Mouse (Mus musculus) hindbrain, embryonic 16.5 days (tissue): ENCODE measurements at regions not wholly inside any gene's neighbourhood (a gene's known extent, or its start where the extent isn't known, plus 50 kb on each side); places are given as distances from the start of the nearest gene placed in this dataset.

Source experiments
- ATAC-seq: fragments of 200-750 bp; cut with Nextera tagmentation; 2 replicates; pipeline ENCODE4 v1.8.0; 2017; ENCODE audit warnings: moderate TSS enrichment, moderate library complexity
- H3K27ac ChIP-seq: fragments of 300-500 bp; sonication (generic); 2 replicates; pipeline ENCODE4 v1.5.1; 2014; ENCODE audit warnings: low read depth, mild to moderate bottlenecking, control low read depth, low read length, moderate library complexity
- H3K27me3 ChIP-seq: fragments of 300-500 bp; sonication (generic); replicated peaks from 2 replicates; pipeline ENCODE4 v1.6.1; 2014; ENCODE audit warnings: low read length; ENCODE audit not compliant: control insufficient read depth, insufficient read depth
- H3K36me3 ChIP-seq: fragments of 300-500 bp; sonication (generic); 2 replicates; pipeline ENCODE4 v1.6.1; 2014; ENCODE audit warnings: mild to moderate bottlenecking, low read length, moderate library complexity, mixed read lengths; ENCODE audit not compliant: control insufficient read depth, insufficient read depth
- H3K4me1 ChIP-seq: fragments of 300-500 bp; sonication (generic); 2 replicates; pipeline ENCODE4 v1.6.1; 2014; ENCODE audit warnings: low read depth, low read length; ENCODE audit not compliant: control insufficient read depth, insufficient read depth
- H3K4me2 ChIP-seq: fragments of 300-500 bp; sonication (generic); 2 replicates; pipeline ENCODE4 v1.6.1; 2014; ENCODE audit warnings: mild to moderate bottlenecking, low read length, control low read depth, moderate library complexity
- H3K4me3 ChIP-seq: fragments of 300-500 bp; sonication (generic); 2 replicates; pipeline ENCODE4 v1.5.1; 2014; ENCODE audit warnings: mild to moderate bottlenecking, low read length, control low read depth, moderate library complexity
- H3K9ac ChIP-seq: fragments of 300-500 bp; sonication (generic); 2 replicates; pipeline ENCODE4 v1.6.1; 2014; ENCODE audit warnings: low read depth, mild to moderate bottlenecking, control low read depth, low read length, moderate library complexity
- H3K9me3 ChIP-seq: fragments of 300-500 bp; sonication (generic); 2 replicates; pipeline ENCODE4 v1.6.1; 2014; ENCODE audit warnings: mild to moderate bottlenecking, low read length, moderate library complexity; ENCODE audit not compliant: control insufficient read depth
- WGBS: fragments of 180-500 bp; shearing (Covaris S2); extraction: QIAGEN DNeasy Blood & Tissue Kit; methylation state at CpG from one replicate; pipeline ENCODE4 v1.1.7; 2014; 5-methylcytosine and 5-hydroxymethylcytosine counted together

DNA sequence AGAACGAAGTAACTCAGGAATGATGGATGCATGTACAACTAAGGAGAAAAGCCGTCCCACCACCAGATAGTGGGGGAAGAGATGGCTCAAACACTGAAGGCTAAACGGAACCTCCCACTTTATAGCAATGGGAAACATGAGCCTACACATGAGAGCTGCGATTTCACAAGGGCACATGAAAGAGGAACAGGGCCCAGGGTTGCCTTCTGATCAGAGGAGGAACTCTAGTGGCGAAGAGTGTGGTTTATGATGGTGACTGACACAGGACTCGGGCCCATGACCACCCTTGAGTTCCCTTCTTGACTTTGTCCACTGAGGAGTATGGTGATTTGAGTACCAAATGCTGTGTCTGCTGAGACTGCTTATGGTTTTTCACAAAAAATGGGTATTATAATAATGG lies 179.2 kb upstream of the Pde3a start:
- Histone ChIP-seq H3K9me3 (no peaks in the 10 kb centered on the region), H3K4me1 (no peaks in the 10 kb centered on the region), H3K27ac (no peak overlapping the region), H3K36me3 (no peaks in the 10 kb centered on the region), H3K9ac (no peak overlapping the region), H3K4me3 (no peak overlapping the region), H3K4me2 (no peak overlapping the region), H3K27me3 (no peaks in the 10 kb centered on the region)
- no peak for ATAC-seq
- WGBS, result 91% methylated on average over 6 of the region's 6 CpGs

DNA sequence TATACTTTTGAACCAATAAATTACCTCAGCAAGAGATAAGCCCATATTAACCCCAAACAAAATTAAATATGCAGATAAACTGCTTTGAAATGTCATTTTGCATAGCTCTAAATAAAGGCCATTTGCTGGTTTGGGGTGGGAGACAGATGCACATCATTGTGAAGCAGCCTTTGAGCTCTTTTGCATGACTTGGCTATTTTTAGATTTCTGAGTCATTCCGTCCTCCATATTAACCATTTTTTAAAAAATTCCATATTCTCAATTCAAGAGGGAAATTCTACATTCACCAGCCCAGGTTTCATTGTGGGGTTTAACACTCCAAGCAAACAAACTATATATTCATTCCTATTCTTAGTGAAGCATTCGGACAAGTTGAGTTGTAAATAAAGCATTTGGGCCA lies 177.6 kb upstream of the Pde3a start:
- Histone ChIP-seq H3K27me3 (no peaks in the 10 kb centered on the region), H3K4me1 (no peaks in the 10 kb centered on the region), H3K4me2 (no peak overlapping the region), H3K27ac (no peak overlapping the region), H3K36me3 (no peaks in the 10 kb centered on the region), H3K9ac (no peak overlapping the region), H3K9me3 (no peaks in the 10 kb centered on the region), H3K4me3 (no peak overlapping the region)
- no peak for ATAC-seq
- 82% methylated on average over 2 of the region's 2 CpGs for WGBS

DNA sequence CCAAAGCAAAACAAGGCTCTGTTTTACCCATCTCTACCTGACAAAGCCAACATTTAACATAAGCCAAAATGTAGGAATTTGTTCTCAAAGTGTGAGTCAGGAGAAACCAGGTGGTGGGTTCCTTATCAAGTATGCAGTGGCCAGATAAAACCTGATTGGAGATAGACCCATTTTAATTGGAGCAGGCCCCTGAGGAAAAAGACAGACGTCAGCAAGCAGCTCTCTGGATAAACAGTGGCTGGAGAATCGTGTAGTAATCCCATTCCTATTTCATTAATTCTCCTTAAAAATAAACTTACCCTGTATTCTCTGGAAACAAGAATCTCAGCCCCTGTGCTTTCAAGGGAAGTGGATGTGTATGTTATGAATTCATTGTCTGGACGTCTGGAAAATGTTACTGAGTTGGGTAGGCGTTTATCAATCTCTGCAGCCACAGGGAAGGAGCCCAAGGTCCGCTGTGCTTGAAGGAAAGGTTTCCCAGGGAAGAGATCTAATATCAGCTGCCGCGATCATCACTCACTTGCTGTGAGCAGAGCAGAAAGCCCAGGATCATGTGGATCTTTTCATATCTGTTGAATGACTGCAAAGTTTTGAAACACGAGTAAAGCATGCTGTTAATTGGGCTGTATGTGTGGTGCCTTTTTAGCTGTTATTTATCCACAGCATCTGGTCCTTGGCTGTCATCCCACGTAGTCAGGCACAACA lies 157.8 kb upstream of the Pde3a start:
- ATAC-seq, result peak; percentile 17; the same call in 1 of the 2 replicates
- Histone ChIP-seq H3K9ac (no peak overlapping the region), H3K27ac (no peak overlapping the region), H3K9me3 (no peaks in the 10 kb centered on the region), H3K36me3 (no peaks in the 10 kb centered on the region), H3K4me3 (no peak overlapping the region), H3K4me2 (no peak overlapping the region), H3K4me1 (no peaks in the 10 kb centered on the region), H3K27me3 (no peaks in the 10 kb centered on the region)
- 54% methylated on average over 9 of the region's 9 CpGs for WGBS

DNA sequence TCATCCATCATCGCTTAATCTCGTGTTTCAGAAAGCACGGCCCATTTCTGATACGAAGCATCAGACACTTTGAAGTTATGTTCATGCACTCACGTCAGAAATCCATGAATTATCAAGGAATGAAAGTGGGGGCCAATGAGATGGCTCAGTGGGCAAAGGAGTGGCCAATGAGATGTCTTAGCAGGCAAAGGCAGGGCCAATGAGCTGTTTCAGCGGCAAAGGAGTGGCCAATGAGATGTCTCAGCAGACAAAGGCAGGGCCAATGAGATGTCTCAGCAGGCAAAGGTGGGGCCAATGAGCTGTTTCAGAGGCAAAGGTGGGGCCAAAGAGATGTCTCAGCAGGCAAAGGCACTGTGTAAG lies 157.3 kb upstream of the Pde3a start:
- Histone ChIP-seq H3K36me3 (no peaks in the 10 kb centered on the region), H3K4me1 (no peaks in the 10 kb centered on the region), H3K9me3 (no peaks in the 10 kb centered on the region), H3K4me2 (no peak overlapping the region), H3K9ac (no peak overlapping the region), H3K27me3 (no peaks in the 10 kb centered on the region), H3K27ac (no peak overlapping the region), H3K4me3 (no peak overlapping the region)
- 74% methylated on average over 6 of the region's 6 CpGs for WGBS
- peak; percentile 42; the same call in 1 of the 2 replicates for ATAC-seq

DNA sequence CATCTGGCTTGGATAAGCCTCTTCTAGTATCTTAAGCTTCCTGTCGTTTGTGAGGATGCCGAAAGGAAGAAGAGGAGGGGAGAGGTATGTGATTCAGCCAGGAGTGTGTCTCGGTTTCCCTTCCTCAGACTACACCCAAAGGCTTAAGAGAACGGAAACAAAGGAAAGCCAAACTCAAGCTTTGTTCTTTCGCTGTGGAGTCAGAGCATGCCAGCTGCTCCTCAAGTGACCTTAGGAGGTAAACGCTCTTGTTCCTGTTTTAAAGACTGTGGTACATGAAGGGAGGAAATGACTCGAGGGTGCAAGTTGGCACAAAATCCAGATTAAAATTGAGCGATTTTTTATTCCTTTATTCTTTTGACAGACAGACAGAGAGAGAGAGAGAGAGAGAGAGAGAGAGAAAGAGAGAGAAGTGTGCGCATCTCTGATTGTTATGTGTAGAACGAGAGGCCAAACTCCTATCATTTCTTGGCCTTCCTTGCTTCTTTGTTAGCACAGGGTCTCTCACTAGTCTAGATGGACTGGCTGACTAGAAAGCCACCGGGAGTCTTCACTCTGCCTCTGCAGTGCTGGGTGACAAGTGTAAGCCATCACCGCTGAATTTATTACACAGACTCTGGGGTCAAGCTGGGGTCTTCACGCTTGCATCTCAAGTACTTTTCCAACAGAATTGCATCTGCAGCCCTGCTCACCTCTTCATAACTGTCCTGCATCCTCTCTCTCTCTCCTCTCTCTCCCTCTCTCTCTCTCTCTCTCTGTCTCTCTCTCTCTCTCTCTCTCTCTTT lies 151.5 kb upstream of the Pde3a start:
- no peaks in the 10 kb centered on the region for H3K27me3 ChIP-seq
- no peak for ATAC-seq
- H3K9ac ChIP-seq, result no peak overlapping the region
- H3K4me1 ChIP-seq, result no peaks in the 10 kb centered on the region
- no peak overlapping the region for H3K27ac ChIP-seq
- no peaks in the 10 kb centered on the region for H3K36me3 ChIP-seq
- no peak overlapping the region for H3K4me3 ChIP-seq
- 62% methylated on average over 13 of the region's 13 CpGs for WGBS
- no peak overlapping the region for H3K4me2 ChIP-seq
- H3K9me3 ChIP-seq, result no peaks in the 10 kb centered on the region

DNA sequence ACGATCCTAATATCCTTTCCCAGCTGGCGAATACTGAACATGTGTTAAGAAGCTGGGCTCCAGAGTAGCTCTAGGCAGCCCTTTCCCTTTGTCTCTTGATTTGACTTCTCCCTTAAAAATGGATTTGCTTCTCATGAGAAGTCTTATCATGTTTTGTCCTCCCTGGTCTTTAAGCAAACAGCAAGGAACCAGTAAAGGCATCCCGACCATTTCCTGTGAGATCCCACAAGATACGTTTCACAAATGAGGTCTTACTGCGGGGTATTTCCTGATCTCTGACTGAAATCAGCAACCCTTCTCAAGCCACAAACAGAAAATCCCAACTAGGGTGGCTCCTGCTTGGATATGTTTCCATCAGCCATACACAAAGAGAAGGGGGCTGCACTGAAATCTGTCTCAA lies 130.8 kb upstream of the Pde3a start:
- 82% methylated on average over 5 of the region's 5 CpGs for WGBS
- ATAC-seq, result no peak

DNA sequence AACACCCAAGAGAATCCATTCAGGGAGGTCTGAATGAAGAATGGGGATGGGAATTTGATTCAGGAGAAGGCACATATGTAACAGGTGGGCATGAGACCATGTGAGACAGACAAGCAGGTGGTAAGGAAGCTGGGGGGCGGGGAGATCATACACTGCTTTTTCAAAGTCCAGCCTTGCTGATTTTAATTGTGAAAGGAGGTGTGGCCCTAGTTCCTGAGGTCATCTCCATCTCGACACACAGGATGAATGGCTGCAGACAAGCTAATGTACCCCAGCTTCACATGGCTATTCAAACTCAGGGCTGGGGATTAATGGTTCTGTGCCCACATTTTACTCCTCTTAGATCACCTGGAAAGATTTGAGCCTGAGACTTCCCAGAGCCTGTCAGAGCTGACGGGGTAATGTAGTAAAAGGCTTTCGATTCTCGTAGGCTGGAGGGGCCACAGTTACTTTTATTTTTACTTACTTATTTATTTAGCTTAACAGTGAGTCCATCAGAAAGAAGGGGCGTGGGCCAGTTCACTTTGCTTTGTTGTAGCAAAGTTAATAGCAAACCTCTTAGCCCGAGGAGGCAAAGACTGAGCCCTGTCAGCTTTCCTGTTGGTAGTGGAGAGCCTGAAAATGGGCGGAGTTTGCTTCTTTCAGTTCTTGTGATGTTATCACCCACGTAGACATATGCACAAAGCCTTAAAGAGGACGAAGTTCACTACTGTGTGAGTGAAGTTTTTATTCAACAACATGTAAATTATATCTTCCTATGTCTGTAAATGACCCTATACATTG lies 122.3 kb upstream of the Pde3a start:
- Histone ChIP-seq H3K4me1 (no peaks in the 10 kb centered on the region), H3K4me2 (no peak overlapping the region), H3K9ac (no peak overlapping the region), H3K4me3 (no peak overlapping the region), H3K36me3 (no peaks in the 10 kb centered on the region), H3K9me3 (no peaks in the 10 kb centered on the region), H3K27me3 (no peaks in the 10 kb centered on the region), H3K27ac (no peak overlapping the region)
- no peak for ATAC-seq
- 60% methylated on average over 10 of the region's 10 CpGs for WGBS

More for the DNA sequence above, 130.8 kb upstream of the Pde3a start:
- no peaks in the 10 kb centered on the region for H3K27me3 ChIP-seq
- H3K4me1 ChIP-seq, result no peaks in the 10 kb centered on the region
- no peak overlapping the region for H3K9ac ChIP-seq
- no peak overlapping the region for H3K4me2 ChIP-seq
- H3K9me3 ChIP-seq, result no peaks in the 10 kb centered on the region
- no peak overlapping the region for H3K27ac ChIP-seq
- H3K36me3 ChIP-seq, result no peaks in the 10 kb centered on the region
- H3K4me3 ChIP-seq, result no peak overlapping the region

DNA sequence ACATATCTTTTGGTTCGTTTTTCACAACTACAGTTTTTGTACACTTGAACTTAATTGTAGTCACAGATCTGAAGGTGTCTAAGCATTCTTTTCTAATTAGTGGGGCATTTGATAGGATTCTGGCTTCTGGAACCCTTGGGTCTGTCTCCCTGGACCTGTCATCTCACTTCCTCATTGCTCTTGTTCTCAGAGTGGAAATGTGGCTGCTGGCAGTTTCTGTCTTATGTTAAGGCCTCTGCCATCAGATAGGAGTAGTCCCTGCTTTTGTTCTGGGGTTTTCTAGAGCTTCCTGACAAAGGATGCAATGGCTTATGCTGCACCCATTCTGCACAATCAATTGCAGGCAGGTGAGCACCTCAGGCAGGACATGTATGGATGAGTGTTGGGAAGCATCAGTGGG lies 119.5 kb upstream of the Pde3a start:
- ATAC-seq, result no peak

DNA sequence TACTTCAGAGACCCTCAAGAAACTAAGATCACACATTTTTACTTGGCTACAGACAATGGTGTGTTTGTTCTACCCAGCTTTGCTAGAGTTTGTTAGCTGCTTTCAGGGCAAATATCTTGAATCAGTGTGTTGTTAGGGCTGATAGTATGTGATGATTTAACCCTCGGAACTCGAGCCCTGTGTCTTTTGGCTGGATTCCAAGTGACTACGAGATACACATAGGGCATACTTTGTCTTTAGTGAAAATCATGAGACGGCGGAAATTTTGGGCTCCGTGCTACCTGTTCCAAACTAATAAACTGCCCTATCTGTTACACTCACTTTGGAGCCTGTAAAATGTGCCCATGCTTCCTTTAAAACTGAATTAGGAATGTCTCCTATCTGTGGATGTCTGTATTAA lies 114.9 kb upstream of the Pde3a start:
- ATAC-seq, result no peak

More for the DNA sequence above, 119.5 kb upstream of the Pde3a start:
- WGBS, result 92% methylated on average over 1 of the region's 1 CpGs
- Histone ChIP-seq H3K9ac (no peak overlapping the region), H3K27ac (no peak overlapping the region), H3K27me3 (no peaks in the 10 kb centered on the region), H3K4me1 (no peaks in the 10 kb centered on the region), H3K4me3 (no peak overlapping the region), H3K9me3 (no peaks in the 10 kb centered on the region), H3K36me3 (no peaks in the 10 kb centered on the region), H3K4me2 (no peak overlapping the region)

More for the DNA sequence above, 114.9 kb upstream of the Pde3a start:
- H3K27ac ChIP-seq, result no peak overlapping the region
- H3K27me3 ChIP-seq, result no peaks in the 10 kb centered on the region
- no peaks in the 10 kb centered on the region for H3K4me1 ChIP-seq
- WGBS, result 61% methylated on average over 6 of the region's 6 CpGs
- H3K9ac ChIP-seq, result no peak overlapping the region
- H3K36me3 ChIP-seq, result no peaks in the 10 kb centered on the region
- H3K4me3 ChIP-seq, result no peak overlapping the region
- H3K4me2 ChIP-seq, result no peak overlapping the region
- H3K9me3 ChIP-seq, result no peaks in the 10 kb centered on the region
